Mouse (Mus musculus) spleen, adult 2 months (tissue): ENCODE results near the gene Osm.

Source experiments
- CTCF ChIP-seq: fragments of 200-500 bp; IDR thresholded peaks from 2 replicates; pipeline ENCODE4 v1.5.1; 2011; ENCODE audit warnings: mild to moderate bottlenecking, inconsistent platforms; ENCODE audit not compliant: insufficient read depth, insufficient read length, insufficient replicate concordance; ENCODE audit errors: extremely low read depth
- POLR2A ChIP-seq: fragments of 200-500 bp; IDR thresholded peaks from 2 replicates; pipeline ENCODE4 v1.6.1; 2011; ENCODE audit warnings: low read depth, low read length, inconsistent platforms

DNA sequence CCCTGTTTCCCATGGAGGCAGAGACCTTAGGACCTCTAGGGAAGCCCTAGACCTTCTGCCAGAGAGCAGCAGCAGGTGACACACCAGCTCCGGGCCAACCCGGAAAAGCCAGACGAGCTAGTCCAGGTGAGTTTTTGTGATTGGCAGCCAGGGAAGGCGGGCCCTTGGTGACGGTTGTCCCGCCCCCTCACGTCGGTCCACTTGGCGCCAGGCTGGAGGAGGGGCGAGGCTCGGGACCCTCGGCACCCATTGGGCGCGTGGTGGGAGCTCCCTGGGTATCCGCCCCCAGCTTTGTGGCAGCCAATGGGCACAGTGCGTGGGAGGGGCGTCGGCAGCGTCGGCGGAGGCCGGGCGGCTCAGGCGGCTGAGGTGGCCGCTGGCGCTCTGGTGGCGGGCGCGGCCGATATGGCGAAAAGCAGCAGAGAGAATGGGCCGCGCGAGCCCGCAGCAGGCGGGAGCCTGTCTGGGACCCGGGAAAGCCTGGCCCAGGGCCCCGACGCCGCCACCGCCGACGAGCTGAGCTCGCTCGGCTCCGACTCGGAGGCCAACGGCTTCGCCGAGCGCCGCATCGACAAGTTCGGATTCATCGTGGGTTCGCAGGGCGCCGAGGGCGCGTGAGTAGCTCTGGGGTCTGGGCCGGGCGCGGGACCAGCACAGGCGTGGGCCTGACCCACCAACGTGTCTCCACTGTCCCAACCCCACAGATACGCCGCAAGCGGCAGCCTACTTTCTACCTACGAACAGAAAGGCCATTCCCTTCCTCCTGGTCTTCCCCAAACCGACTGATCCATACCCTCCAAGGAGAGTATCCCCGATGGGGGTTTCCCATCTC, 49.5 kb upstream of the Osm start, which contains the start of gene Tbc1d10a:
- TF ChIP-seq CTCF (no peak), POLR2A (peak; percentile 69)
